Mouse (Mus musculus) myocyte (in vitro differentiated cells): ENCODE results near the gene Ghdc.

Experiments used
- MYOD1 ChIP-seq, 3 experiments: IDR thresholded peaks; one replicate each; pipeline ENCODE4 v1.6.1; 2011; ENCODE audit warnings: control low read depth in 2 of 3, low read depth in 2 of 3, mild to moderate bottlenecking in 2 of 3, moderate library complexity in 1 of 3; ENCODE audit not compliant: insufficient read length in 2 of 3, control insufficient read depth in 1 of 3
- MYOG ChIP-seq, 3 experiments: IDR thresholded peaks; one replicate each; pipeline ENCODE4 v1.6.1; 2011; ENCODE audit warnings: control low read depth in 2 of 3, low read depth in 2 of 3, mild to moderate bottlenecking in 2 of 3; ENCODE audit not compliant: insufficient read length in 2 of 3, control insufficient read depth in 1 of 3, insufficient read depth in 1 of 3
- POLR2A ChIP-seq: IDR thresholded peaks from one replicate; pipeline ENCODE4 v1.6.1; 2011; ENCODE audit warnings: low read depth, mild to moderate bottlenecking, control low read depth, moderate library complexity; ENCODE audit not compliant: insufficient read length
- POLR2AphosphoS2 ChIP-seq: IDR thresholded peaks from one replicate; pipeline ENCODE4 v1.6.1; 2011; ENCODE audit warnings: low read depth, control low read depth; ENCODE audit not compliant: insufficient read length
- TCF12 ChIP-seq: IDR thresholded peaks from one replicate; pipeline ENCODE4 v1.6.1; 2011; ENCODE audit warnings: mild to moderate bottlenecking, control low read depth; ENCODE audit not compliant: poor library complexity, insufficient read depth, severe bottlenecking
- USF1 ChIP-seq: IDR thresholded peaks from one replicate; pipeline ENCODE4 v1.6.1; 2011; ENCODE audit warnings: low read depth, mild to moderate bottlenecking, control low read depth, moderate library complexity

GRCm38 (mm10) chr11:100804409-100804808 is 33.7 kb upstream of the Ghdc start:
- TF ChIP-seq POLR2A (no peak), MYOD1 (IDR thresholded peaks at IDR 0.05; ENCODE audit: control insufficient read depth in 1 of 3, insufficient read length in 2 of 3, low read depth in 2 of 3) (no peak), POLR2AphosphoS2 (no peak), USF1 (no peak), MYOG (IDR thresholded peaks at IDR 0.05; ENCODE audit: control insufficient read depth in 1 of 3, insufficient read depth in 1 of 3, insufficient read length in 2 of 3, low read depth in 2 of 3) (no peak), TCF12 (no peak)
